Mouse (Mus musculus) hematopoietic stem cell, adult 5-6 weeks (primary cell): ENCODE data around the gene Abca7. TPM values are rescaled to one million over a fixed set of nuclear protein-coding genes. Genes with fewer than 3 reads are reported as not detected.

Experiments
- ATAC-seq, 2 experiments: fragments of 125-278 bp in 1 of 2; replicated peaks in 1 of 2; 2 replicates each; pipeline ENCODE4 v1.8.0; 2016 to 2017; ENCODE audit warnings: inconsistent platforms in 2 of 2, mild to moderate bottlenecking in 2 of 2, moderate number of reproducible peaks in 2 of 2, low read depth in 1 of 2, moderate TSS enrichment in 1 of 2; ENCODE audit not compliant: low FRiP score in 2 of 2, poor library complexity in 2 of 2, severe bottlenecking in 2 of 2, insufficient read depth in 1 of 2, low TSS enrichment in 1 of 2
- total RNA-seq: library from RNA; stranded (forward); fragments of 172-1452, 232-1000 nt; gene quantifications from 2 replicates; pipeline ENCODE4 v1.2.3, GENCODE M21; 2017

Abca7 gene
- total RNA-seq, 1 experiment from 2014 or later = 11.5 TPM

- ATAC-seq = no peak
These were observed 25.7 kb upstream of the Abca7 start, which contains the start of gene Grin3b for GRCm38 (mm10) chr10:79970415-79971182. Grin3b (plus strand) TSS chr10:79970715.

- ATAC-seq = no peak
These were observed 25.2 kb upstream of the Abca7 start for GRCm38 (mm10) chr10:79971183-79971497.

- no peak for ATAC-seq
These were observed 23.5 kb upstream of the Abca7 start for GRCm38 (mm10) chr10:79972831-79973230.

- ATAC-seq = 0 out of 4 replicates have a peak, but pooled peaks of 1 of the 2 experiments have one; percentile 18
These were observed 22.2 kb upstream of the Abca7 start for GRCm38 (mm10) chr10:79974087-79974486.

GRCm38 (mm10) chr10:79974668-79975067 is 21.6 kb upstream of the Abca7 start:
- no peak for ATAC-seq

- no peak for ATAC-seq
These were observed 20.1 kb upstream of the Abca7 start for GRCm38 (mm10) chr10:79976071-79976721.

- no peak for ATAC-seq
These were observed 19.6 kb upstream of the Abca7 start for GRCm38 (mm10) chr10:79976722-79977107.

- ATAC-seq = no peak
These were observed 19.0 kb upstream of the Abca7 start for GRCm38 (mm10) chr10:79977324-79977723.

GRCm38 (mm10) chr10:79978061-79978460 is 18.2 kb upstream of the Abca7 start:
- ATAC-seq = no peak

- no peak for ATAC-seq
These were observed 16.7 kb upstream of the Abca7 start for GRCm38 (mm10) chr10:79979401-79980155.

- ATAC-seq = no peak
These were observed 13.1 kb upstream of the Abca7 start for GRCm38 (mm10) chr10:79983205-79983604.

GRCm38 (mm10) chr10:79983670-79984069 is 12.6 kb upstream of the Abca7 start:
- no peak for ATAC-seq

- peak; percentile 36 to 40 for ATAC-seq
These were observed 12.0 kb upstream of the Abca7 start, which contains the start of gene Tmem259 for GRCm38 (mm10) chr10:79984195-79984816. Tmem259 (minus strand) TSS chr10:79984330.

GRCm38 (mm10) chr10:79984871-79985270 is 11.4 kb upstream of the Abca7 start:
- ATAC-seq = peak; percentile 76 to 82

GRCm38 (mm10) chr10:79985334-79986231 is 10.7 kb upstream of the Abca7 start:
- ATAC-seq = peak in 1 of 2 experiments; percentile 10; a peak in 1 of 4 replicates

- no peak for ATAC-seq
These were observed 9.9 kb upstream of the Abca7 start for GRCm38 (mm10) chr10:79986232-79986878.
